Mouse (Mus musculus) kidney, postnatal 10 days (tissue): ENCODE results near the gene Fnbp1l.
A peak's percentile ranks its signal among the peaks of the same experiment; 100 is the strongest.

ENCODE experiments used
- DNase-seq: peaks from one replicate; pipeline ENCODE4 v3.0.0; 2021; ENCODE audit warnings: mixed read lengths

The Fnbp1l gene

DNA sequence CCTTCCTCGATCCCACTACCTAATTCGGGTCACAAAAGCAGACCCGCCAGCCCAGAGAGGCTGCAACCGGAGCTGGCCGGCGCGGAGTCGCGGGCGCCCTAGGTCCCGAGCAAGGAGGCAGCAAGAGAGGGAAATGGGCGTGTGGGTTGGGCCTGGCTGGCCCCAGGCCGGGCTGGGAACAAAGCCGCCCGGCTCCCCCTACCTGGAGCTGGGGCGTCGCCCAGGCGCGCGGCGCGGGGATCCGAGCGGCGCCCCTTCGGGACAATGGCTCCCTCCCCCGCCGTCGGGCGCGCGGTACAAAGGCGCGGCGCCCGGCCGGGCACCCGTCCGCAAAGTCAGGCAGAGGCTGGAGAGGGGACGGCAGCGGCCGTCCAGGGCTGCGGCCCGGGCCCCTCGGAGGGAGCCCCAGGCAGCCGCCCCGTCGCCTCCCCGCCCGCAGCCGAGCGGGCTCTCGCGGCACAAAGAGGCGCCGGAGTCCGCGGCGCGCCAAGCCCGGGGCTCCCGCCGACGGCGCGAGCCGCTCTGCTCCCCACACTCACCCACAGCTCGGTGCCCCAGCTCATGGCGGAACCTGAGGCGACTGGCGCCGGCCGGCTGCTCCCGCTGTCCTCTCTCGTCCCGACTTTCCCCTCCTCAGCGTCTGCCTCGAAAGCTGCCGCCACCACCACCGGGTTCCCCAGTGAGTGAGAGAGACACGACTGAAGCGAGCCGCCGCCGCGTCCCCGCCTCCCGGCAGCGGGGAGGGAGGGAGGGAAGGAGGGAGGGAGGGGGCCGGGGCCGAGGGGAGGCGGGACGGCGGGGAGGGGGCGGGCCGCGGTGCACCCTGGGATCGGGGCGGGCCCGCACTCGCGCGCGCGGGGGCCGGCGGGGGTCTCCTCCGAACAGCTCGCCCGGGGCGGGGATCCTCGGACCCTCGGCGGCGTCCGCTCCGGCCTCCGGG, at the start of gene Fnbp1l:
TSS of gene Fnbp1l (minus strand) at position 725 of the 940 bp plus-strand sequence.
- DNase-seq: peak; percentile 92

DNA sequence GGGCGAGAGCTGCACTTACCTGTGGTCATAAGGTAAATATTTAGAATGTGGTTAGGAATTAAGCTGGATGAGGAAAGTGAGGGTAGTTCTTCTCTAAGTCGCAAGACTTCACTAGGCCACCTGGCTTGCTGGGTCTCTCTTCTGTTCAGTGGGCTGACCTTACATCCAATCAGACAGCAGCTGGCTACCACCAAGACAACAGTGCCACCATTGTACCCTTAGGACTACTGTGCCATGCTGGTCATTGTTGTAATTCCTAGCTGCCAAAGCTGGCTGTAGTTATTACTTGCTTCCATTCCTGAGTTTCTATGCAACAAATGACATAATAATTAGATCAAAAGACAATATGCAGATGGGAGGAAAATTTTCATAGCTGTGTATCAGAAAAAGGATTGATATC, 41.3 kb upstream of the Fnbp1l start:
- no peak for DNase-seq

DNA sequence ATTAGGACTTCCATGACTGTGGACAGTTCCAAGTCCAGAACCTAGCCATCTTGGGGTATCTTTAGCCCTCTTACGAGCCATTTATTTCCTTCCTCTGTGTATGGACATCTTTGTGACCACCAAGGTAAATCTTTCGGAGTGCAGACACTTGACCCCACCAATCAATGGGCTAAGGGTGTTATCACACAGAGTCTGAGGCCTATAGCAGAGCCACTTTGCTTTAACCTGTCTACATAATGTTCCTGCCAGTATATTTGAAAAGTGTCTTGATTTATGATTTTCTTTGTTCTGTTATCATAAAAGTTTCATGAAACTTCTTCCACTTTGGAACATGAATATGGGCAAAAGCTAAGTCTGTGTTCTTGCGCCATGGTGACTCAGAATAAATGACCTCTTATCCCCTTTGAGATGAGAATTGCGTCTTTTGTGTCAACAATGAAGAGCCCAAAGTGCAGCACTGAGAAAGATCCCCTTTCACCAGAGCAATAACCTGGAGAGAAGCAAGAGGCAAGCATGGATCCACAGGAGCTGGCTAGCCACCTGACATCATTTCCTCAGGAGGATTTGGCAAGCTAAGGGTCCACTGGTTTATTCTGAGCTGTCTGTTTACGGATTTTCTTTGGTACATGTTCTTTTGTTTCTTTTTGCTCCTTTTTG, 39.9 kb upstream of the Fnbp1l start:
- no peak for DNase-seq

DNA sequence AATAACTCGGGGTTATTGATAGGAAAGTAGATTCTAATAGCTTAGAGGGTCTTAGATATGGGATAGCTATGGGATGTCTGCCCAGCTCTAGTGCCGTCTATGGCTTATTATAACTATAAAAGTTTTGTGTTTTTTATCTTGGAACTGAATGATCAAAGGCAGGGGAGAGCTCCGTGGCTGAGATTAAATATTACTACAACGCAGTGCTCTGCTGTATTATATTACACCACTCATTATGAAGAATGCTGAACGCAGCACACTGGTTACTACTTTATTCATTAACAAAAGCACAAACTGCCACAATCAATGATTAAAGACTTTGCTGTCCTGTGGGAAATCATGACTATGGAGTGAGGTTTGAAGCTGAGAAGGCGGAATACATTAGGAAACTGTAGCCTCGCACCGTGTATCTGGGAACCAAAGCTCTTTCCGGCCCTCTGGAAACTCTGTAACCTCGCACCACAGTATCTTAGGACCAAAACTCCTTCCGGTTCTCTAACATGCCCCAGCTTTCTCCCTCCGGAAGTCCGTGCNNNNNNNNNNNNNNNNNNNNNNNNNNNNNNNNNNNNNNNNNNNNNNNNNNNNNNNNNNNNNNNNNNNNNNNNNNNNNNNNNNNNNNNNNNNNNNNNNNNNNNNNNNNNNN, 27.8 kb upstream of the Fnbp1l start:
- DNase-seq: peak; percentile 47

DNA sequence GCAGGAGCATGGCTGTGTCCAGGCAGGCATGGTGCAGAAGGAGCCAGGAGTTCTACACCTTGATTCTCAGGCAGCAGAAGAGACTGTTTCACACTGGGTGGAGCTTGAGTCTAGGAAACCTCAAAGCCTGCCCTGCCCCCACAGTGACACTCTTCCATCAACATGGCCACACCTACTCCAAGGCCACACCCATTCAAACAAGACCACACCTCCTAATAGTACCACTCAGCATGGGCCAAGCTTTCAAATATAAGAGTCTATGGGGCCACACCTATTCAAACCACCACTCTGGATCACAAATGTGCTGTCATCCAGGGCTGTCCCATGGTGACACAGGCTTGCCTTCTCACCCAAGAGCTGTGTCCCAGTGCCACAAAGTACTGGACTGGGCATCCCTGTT, 20.8 kb upstream of the Fnbp1l start:
- DNase-seq: no peak

DNA sequence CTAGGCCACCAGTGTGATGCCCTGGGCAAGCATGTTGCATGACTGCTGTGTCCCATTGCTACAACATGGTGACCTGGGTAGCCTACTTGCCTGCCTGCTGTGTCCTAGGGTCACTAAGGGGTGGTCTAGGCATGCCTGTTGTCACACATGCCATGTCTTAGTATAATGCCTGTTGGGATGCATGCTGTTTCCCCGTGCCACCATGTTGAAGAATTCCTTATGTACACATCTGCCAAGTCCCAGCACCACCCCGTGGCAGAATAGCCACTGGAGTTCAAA, 19.6 kb upstream of the Fnbp1l start:
- DNase-seq: no peak

DNA sequence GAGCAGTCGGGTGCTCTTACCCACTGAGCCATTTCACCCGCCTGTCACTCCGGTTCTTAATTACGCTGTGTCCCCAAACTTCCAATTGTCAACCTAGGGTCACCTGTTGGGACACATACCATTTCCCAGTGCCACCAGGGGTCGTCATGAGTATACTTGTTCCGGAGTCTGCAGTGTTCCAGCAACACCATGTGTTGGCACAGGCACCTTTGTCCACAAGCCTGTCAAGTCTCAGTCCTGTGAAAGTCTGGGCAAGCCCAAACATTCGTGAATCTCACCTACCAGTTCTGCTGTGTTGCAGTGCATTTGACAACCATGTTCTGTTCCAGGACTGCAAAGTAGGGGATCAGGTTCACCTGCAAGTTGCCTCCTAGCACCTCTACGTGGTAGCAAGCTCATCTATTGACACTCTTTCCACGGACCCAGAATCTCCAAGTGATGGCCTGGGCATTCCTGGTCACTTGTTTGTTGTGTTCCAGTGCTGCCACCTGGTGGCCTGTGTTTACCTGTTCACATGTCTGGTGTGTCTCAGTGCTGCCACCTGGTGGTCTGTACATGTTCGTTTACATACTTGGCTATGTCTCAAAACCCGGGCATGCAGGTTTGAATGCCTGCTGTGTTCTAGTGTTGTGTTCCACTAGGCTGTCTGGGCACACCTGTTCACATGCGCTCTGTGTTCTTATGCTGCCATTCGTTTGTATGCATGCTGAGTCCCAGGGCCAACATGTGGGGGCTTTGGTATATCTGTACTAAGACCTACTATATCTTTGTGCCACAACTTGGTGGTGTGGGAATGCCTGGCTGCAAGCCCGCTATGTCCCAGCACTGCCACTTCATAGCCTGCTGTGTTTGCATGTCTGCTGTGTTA, 19.0 kb upstream of the Fnbp1l start:
- peak; percentile 98 for DNase-seq

DNA sequence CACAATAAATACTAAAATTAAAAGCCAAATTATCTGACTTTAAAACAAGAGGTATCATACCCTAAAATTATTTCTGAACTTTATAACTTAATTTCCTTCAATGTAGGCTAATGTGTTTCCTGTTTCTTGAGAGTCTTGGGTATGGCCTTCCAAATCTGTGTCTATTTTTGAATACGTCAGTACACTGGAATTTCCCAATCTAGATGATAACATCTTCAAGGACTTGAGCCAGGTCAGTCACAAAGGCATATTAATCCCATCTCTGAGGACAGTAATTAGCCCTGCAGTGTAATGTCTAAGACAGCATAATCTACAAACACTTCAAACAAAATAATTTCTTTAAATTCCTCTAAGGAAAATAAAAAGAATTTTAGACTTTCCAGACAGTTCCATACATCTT, 17.8 kb upstream of the Fnbp1l start:
- no peak for DNase-seq

DNA sequence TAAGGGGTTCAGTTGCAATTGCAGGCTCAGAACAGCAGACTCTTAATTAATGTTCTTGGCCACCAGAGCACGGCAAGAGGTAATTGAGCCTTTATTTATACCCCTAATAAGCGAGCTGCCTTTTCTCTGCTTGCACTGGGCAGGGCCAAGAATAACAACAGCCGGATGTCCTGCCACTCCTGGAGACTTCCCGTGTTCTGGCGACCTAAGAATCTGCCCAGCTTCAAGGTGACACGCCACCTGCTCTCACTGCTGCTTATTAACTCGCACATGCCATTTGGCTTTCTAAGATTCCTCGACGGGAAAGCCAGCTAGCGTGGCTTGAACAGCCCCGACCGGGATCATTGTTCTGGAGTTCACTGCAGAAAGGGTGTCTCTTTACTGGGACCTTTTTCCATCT, 15.7 kb upstream of the Fnbp1l start:
- DNase-seq: peak; percentile 63

DNA sequence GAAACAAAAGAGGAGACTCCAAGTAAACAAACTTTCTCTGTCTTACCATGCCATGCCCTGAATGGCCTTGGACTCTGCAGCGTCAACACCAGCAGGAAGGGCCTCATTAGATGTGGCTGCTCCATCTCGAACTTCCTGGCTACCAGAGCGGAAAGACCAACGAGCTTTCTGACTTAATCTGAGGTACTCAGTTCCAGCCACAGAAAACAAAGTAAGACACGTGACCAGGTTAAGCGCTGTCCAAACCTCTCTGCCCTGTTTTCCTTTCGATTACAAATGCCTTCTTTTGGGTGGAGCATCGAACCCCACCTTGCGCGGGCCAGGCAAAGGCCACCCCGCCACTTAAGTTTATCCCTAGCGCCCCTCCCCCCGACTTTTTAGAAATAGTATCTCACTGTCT, 10.1 kb upstream of the Fnbp1l start:
- peak; percentile 52 for DNase-seq

DNA sequence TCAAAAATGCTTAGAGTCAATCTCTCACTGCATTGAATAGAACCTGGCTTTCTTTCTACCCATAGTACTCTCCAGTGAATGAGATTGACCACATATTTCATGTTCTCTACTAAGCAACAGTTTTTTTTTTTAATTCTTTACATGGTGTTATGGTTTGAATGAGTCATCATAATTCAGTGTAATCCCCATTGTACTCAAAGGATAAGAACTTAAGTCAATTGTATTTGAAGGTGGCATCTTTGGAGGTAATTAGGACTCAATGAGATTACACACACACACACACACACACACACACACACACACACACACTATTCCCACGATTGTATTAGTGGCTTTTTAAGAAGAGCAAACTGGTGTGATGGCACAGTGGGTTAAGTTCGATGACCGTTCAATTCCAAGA, 9.4 kb upstream of the Fnbp1l start:
- no peak for DNase-seq

DNA sequence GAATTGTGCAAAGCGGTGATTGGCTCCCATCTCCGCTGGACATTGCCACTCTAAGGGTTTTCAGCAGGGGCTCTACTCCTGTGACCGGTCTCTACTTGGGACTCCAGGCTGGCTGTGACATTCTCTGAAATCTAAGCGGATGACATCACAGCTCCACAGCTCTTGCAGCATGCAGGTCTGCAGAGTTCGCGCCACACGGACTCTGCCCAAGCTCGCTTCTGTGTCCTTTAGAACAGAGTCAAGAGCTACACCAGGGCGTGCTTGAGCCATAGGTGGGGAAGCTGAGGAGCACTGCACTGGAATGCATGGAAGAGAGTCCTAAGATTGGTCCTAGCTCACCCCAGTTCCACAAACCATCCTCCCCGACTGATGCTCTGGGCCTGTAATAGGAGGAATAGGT, 9.0 kb upstream of the Fnbp1l start:
- no peak for DNase-seq

DNA sequence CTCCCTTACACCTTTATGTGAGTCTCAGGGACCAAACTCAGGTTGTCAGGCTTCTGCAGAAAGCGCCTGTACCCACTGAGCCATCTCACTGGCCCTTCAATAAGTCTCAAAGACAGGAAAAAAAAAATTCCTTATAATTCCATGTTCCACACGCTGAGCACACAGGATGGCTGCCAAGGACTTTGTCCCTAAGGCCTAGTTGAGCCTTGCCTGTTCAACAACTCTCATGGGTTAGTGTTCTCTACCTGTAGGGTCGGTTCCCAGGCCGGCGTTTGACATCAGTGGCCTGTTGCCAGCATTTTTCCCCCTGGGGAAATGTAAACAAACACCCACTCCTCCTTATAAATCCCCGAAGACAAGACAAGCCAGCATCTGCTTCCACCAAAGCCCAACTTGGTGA, 8.3 kb upstream of the Fnbp1l start:
- DNase-seq: no peak

DNA sequence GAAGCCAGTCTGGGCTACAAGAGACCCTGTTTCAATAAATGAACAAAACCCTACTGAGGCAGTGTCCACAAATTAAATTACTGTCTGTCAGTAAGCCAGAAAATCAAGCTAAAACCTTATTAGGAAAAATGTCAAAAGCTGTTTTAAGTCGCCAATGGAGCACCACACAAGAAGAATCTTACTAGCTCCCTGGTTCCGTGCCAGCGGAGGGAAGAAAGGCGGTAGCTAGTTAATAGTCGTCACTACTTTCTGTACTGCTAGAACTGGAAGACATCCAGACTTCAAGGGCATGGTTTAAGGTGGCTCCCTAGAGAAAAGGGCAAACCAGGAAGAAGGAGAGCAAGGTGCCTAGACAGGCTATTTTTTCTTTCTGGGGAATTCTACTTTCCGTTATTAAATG, 5.1 kb upstream of the Fnbp1l start:
- peak; percentile 85 for DNase-seq

DNA sequence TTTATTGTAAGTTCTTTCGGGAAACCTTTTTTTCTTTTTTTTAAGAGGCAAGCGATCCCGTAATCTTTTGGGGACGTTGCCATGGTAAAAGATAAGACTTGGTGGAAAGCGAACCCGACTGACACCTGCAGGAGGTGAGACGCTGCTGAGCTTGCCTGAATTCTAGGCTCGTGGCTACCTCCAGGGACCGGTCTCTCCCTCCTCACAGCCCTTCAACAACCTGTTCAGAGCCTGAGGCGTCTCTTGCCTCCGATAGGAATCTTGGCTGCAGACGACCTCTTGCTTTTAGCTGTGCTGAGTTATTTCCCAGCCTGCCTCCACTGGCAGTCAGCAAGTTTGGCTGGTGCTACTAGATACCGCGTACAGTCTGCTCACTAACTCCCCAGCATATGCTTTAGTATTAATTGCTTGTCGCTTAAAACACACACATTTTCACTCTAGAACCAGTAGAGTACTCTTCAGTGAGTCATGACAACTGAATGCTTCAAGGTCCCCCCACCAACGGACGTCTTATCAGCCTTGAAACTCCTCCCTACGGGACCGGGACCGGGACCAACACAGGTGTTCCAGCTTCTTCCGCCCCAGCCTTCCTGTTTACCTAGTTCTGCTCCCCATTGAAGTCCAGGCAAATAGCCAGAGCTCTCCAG, 893 bp upstream of the Fnbp1l start:
- DNase-seq: peak; percentile 68

DNA sequence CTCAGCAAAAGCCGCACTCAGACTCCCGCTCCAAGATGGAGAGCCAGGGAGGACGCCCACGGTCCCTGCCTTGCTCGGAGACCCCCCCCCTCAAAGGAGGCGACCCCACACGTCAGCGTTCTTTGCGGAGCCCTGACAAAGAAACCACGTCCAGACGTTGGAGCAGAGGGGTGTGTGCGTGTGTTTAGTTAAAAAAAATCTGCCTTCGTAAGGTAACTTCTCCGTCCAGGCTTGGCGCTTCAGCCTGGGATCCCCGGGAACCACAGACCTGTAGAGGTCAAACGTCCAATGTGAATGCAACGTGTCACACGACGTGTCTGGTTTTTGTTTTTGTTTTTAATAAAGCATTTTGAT, 393 bp upstream of the Fnbp1l start:
- no peak for DNase-seq

DNA sequence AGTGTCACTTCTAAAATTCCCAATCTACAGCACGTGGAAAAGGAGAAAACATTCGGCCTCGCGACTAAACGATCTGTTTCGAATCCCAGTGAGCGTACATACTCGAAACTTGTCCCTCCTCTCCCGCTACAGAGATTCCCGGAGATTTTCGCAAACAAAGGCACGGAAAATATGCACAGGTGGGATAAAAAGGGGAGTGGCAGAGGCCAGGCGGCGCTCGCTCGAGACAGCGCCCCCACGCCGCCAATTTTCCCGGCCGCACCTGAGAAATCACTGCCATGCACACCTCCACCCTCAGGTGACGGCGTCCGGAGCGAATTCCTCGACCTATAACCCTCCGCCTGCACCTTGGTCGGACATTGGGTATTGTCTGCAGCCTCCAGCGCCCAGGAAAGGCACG, 1.1 kb downstream of the Fnbp1l start:
- DNase-seq: peak; percentile 78

DNA sequence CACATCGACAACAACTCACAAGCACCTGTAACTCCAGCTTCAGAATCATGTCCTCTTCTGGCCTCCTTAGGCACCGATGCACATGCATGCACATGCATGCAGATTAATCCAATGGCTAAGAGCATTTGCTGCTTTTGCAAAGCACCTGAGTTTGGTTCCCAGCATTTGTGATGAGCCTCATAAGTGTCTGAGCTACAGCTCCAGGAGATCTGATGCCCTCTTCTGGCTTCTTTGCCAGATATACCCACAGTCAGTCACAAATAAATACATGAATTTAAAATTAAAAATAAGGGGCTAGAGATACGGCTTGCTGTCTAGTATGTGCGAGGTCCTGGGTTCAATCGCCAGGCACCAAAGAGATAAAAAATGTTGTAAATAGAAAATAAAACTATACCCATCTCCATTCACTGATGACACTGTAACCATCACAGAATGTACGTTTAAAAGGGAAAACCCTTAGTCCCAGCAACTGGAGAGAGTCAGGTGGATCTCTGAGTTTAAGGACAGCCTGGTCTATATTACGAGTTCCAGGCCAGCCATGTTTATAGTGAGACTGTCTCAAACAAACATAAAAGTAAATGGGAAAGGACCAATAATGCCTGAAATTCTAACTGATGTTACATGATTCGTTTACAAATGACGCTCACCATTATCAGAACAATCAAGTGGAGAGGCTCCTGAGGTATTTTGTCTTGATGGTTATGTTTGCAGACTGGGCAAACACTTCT, 1.7 kb downstream of the Fnbp1l start:
- no peak for DNase-seq

DNA sequence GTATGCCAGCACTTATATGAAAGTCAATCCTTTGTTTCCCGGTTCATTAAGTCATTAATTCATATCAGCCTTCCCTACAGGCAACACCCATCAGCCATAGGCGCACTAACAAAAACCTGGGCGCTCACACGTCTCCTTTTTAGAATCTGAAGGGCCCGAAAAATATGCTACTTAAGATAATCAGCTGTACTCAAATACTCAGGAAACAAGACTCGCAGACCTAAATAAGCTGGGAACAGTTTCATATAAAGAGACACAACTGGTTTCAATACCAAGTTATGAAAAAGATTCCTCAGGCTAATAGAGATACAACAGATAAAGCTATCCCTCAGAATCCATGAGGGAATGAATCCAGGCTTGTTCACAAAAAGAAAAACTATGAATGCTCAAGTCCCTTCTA, 7.0 kb downstream of the Fnbp1l start:
- DNase-seq: no peak

DNA sequence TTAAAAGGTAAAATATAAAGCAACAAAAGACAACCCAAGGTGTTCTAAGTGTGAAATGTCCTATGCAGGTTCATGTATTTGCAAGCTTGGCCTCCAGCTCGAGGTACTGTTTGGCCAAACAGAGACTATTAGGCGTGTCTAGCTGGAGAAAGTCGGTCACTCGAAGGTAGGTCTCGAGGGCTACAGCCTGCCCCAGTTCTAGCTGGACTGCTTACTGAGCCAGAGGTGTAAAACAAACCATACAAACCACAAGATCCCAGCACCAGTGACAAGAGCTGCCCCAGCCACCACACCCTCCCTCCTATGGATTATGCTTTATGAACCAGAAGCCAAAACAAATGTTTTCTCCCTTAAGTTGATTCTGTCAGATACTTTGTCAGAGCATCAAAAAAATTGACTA, 7.8 kb downstream of the Fnbp1l start:
- DNase-seq: no peak

DNA sequence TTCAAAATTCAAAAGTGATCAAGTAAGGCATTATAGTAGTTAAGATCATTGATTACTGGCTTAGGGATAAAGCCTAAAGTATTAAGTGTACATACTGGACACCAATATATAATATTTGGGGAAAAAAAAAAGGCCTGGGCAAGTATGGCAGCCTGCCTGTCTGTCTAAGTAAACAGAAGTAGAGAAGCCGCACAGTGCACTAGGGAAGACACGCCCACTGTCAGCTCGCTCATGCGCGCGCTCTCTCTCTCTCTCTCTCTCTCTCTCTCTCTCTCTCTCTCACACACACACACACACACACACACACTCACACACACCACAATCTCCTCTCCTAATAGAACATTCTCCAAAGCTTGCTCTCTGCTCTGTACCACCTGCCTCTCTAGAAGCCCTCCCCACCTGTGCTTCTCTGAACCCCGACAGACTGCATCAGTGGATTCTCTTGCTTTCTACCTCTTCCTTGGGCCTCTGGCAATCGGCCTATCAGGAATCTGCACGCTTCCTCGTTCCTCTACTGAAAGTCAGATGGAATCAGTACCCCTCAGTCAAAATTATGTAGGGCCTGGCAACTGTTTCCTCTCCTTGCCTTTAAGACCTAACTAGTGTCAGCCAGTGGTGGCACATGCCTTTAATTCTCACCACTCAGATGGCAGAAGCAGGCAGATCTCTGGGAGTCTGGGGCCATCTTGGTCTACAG, 13.3 kb downstream of the Fnbp1l start:
- no peak for DNase-seq
